Mouse (Mus musculus): ENCODE data around the gene Ehd4.

The Ehd4 gene

GRCm38 (mm10) chr2:120154361-120154894 is at the start of gene Ehd4:
Ehd4 (minus strand) TSS chr2:120154606.
- DNase-seq, result peak; percentile 100

DNA sequence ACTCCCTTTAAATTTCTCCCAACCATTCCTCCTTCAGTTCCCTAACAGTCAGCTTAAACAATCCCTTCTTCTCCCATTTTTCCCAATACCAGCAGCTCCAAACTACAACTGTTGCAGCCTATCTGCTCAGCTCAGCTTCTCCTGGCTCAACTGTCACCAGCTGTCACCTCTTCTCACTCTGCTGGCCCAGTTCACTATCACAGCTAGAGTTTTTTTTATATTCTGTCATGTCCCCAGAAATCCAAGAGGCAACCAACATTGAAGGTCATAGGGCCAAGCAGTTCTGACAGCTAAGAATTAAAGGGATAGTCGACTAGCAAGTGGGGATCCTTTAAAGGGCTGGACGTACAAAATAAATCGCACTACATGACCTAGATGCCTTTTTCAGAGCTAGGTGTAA is 49.3 kb upstream of the Ehd4 start:
- peak; percentile 87 for DNase-seq

DNA sequence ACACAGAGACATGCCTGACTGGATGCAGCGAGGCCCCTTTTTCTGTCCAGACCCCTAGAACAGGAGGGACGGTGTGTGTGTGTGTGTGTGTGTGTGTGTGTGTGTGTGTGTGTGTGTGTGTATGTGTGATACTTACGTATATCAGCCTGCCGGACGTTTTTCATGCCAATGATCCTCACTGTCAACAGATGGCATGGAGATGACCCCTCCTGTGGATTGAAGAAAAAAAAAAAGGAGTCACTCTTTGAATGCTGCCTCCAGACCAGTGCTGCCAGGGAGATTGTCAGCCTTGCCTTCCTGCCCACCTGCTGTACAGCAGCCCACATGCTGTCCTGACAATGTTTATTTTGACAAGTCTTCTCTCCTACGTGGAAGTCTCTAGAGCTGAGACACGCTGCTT is 45.7 kb upstream of the Ehd4 start:
- peak; percentile 30 for DNase-seq

GRCm38 (mm10) chr2:120188174-120188573 is 33.8 kb upstream of the Ehd4 start:
- no peak for DNase-seq

DNA sequence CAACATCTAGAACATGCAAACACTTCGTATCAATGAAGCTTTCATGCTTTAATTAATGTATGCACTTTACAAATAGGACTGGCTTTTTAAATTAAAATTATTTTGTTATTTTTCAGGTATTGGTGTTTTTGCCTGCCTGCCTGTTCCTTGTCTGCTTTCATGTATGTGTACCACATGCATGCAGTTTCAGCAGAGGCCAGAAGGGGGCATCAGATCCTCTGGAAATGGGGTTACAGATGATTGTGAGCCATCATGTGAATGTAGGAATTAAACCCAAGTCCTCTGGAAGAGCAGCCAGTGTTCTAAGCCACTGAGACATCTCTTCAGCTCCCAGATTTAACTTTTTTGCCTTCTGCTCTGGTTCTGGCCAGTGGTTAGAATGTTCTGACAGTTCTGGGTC is 33.2 kb upstream of the Ehd4 start:
- no peak for DNase-seq

DNA sequence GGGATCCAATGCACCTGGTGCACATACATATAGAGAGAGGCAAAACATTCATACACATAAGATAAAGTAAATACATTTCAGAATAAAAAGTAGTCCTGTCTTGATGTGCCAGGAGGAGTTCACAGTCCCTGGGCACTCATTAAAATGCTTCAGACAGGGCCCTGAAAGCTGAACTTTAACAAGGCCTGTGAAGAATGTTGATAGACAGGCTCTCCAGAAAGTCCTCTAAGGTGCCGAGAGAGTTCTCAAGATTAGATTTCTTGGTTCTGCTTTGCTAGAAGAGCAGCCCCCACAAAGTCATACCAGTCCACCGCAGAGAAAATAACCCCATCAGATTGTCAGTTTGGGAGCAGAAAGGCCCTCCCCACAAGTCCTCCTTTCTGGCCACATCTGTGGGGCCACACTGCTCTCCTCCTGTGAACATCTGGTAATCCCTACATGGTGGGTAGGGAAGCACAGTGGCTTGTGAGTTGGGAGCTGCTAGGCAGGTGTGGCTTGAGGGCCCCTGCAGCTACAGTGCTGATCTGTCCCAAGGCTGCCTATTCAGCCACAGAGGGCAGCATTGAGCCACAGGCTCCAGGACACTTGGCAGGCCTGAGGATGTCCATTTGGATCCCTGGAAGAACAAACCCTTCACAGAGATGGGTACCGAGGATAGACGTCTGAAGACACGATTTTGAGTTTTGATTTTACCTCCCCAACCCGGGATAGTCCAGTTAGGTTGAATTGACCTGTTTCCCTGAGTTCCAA is 31.3 kb upstream of the Ehd4 start:
- no peak for DNase-seq

DNA sequence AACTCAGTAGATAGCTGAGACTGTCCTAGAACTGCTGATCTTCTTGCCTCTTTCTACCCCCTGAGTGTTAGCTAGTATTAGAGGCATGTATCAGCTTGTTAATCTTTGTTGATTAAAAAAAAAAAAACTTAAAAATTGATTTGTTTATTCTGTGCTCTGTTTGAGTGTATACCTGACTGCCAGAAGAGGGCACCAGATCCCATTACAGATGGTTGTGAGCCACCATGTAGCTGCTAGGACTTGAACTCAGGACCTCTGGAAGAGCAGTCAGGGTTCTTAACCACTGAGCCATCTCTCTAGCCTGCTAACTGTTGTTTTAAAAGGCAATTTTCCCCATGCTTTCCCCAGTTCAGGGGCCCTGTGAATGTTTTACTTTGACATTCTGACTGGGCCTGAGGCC is 24.5 kb upstream of the Ehd4 start:
- no peak for DNase-seq

- peak; percentile 92 for DNase-seq
Measured at GRCm38 (mm10) chr2:120173718-120174117, 19.3 kb upstream of the Ehd4 start.

DNA sequence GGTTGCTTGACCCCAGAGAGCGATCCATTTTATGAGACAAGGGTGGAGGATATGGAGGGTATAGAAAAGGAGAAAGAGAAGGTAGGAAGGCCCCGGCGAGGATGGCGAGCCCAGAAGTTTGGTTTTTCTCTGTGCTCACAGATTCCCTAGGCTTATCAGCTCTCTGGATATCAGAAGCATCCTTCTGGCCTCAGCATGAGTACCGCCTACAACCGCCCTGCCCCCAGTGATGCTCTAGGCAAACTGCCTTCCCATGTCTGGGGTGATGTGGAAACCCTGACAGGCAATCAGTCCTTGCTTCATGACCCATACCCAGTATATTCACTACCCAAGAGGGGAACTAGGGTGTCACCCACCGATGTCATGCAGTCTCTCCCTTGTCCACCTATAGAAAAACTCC is 17.0 kb upstream of the Ehd4 start:
- DNase-seq, result no peak

GRCm38 (mm10) chr2:120170726-120171125 is 16.3 kb upstream of the Ehd4 start:
- peak; percentile 91 for DNase-seq

- no peak for DNase-seq
Measured at GRCm38 (mm10) chr2:120169382-120169781, 15.0 kb upstream of the Ehd4 start.

- DNase-seq, result peak; percentile 83
Measured at GRCm38 (mm10) chr2:120167763-120168162, 13.4 kb upstream of the Ehd4 start.

DNA sequence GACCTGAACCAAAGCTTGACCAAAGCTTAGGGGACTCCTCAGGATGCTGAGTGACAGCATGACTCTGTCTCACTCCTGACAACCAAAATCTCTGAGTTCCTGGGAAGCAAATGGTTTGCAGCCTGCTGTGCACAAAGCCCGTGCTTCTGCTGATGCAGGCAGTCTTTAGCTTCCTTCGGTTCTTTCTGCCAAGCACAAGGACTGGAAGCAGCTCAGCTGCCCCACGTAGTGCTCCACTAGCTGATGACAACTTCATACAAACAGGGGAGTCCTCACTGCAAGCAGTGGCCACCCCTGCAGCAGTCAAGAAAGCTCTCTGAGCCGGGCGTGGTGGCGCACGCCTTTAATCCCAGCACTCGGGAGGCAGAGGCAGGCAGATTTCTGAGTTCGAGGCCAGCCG is 11.1 kb upstream of the Ehd4 start:
- peak; percentile 92 for DNase-seq

GRCm38 (mm10) chr2:120159434-120159833 is 5.0 kb upstream of the Ehd4 start:
- peak; percentile 94 for DNase-seq

GRCm38 (mm10) chr2:120158846-120159245 is 4.4 kb upstream of the Ehd4 start:
- DNase-seq, result peak; percentile 96

- DNase-seq, result peak; percentile 88
Measured at GRCm38 (mm10) chr2:120158016-120158415, 3.6 kb upstream of the Ehd4 start.

- peak; percentile 84 for DNase-seq
Measured at GRCm38 (mm10) chr2:120157606-120158005, 3.2 kb upstream of the Ehd4 start.

DNA sequence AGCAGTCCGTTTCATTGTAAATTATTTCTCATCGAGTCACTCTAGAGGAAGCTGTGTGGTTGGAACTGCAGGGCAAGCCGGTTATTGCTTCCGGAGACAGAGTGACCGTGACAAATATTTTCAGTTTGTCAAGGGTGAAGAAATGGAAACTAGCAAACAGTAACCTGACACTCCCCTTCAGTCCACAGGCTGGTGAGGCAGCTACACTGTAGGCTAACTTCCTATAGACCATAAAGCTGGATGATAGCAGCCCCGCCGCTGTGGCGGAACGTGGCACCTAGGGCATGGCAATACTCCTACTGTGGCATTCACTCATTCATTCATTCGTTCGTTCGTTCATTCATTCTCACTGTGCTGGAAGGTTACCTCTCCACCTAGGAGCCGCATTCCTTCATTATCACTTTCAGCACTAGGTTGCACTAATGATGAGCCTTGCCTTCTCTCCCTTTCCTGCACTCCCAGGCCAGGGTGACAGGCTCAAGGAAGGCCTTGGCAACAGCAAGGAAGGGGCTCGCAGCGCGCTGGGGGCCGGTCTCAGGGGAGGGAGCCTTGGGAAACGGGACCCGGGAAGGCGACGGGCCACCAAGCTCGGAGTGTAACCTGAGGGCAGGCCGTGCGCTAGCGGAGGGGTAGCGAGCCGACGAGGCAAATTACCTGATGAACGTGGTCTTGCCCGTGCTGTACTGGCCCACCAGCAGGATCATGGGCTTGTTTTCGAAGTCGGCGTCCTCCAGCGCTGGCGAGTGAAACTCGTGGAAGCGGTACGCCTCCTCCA is 633 bp downstream of the Ehd4 start:
- DNase-seq, result no peak

DNA sequence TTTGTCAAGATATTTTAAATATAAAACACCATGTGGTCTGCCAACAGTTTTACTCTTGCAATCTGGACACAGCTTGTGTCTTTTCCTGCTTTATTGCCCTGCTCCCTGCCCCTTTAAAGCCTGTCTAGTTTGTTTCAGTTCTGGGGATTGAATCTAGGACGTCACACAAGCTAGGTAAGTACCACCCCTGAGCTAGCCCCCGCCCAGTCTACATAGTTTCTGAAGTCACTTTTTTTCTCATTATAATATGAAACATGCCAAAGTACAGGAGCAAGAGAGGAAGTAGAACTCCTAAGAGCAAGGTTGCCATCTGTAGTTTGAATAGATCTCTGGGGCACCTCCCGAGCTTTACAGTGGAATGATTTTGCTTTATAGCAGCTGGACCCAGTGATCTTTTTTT is 3.8 kb downstream of the Ehd4 start:
- DNase-seq, result peak; percentile 83

- DNase-seq, result peak; percentile 76
Measured at GRCm38 (mm10) chr2:120149634-120150033, 4.8 kb downstream of the Ehd4 start.

DNA sequence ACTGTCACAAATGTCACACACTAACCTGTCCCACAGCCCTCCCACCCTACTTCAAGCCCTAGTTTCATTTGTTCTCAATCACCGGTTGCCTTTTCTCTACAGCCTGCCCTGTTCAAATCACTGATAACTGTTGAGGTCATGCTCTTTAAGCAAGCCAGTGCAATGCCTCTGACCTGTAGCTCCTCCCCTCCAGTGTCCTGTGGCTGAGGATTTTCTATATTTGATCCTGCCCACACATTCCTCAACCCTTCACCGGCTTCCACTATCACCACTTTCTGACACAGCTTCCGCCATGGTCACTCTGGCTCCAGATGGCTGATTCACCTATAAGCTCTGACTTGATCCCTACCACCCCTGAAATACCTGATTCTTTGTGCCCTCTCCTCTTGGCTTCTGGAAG is 6.4 kb downstream of the Ehd4 start:
- peak; percentile 94 for DNase-seq

- peak; percentile 75 for DNase-seq
Measured at GRCm38 (mm10) chr2:120147364-120147763, 7.0 kb downstream of the Ehd4 start.

DNA sequence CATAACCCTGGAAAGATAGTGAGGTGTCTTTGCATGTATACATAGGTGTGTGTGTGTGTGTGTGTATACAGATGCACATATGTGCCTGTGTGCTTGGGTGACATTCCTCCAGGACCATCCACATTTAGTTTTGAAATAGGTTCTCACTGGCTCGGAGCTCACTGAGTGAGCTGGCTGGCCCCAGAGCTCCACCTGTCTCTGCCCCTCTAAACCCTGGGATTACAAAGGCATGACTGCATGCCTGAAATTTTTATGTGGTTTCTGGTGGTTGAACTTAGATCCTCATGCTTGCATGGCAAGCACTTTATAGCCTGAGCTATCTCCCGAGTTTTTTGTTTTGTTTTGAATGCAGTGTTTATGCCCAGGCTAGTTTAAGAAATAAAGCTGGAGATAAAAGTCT is 7.9 kb downstream of the Ehd4 start:
- DNase-seq, result peak; percentile 34

DNA sequence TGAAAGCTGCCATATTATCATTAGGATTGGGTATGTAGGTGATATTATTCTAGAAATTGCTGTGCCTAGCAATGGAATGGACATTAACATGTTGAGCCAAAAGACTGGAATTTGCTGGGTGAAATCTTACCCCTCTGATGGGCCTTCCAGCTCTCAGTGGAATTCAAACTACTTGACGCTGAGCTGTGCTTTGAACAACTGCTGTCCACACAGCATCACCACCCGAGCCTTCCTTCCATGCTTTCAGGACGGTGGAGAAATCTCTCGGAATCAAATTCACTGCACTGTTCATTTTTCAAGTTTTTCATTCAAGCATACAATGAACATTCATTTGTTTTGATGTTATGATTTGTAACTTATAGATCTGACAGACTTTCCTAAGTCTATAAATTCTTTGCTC is 10.0 kb downstream of the Ehd4 start:
- peak; percentile 31 for DNase-seq
